Comparison of ENCODE assay signal across 14 mouse cellular contexts in the genomic region with DNA sequence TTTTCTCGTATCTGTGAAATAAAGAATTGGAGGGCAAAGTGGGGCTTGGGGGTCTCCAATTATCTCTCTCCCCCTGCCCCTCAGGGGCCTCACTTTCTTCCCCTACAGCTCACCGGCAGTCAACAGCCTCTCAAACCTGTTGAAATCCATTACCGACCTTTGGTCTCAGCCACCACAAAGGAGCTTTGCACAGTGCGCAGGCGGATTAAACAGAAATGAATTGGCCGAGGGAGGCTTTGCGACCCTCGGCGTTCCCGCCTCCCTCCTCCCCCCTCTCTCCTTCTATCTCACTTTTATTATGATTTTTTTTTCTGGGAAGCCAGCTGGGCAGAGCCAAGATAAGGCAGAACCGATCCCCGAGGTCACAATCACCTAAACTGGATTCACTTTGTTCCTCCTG.
DNase-seq lines count a peak whose midpoint lies in the region; ATAC-seq lines count a peak whose summit lies in the region.
"Had no signal": no experiment of that assay in that cellular context is flagged by ENCODE, and none has a peak within 500 bp of the region (broad histone marks: within the 10 kb centered on the region; RNA-seq: fewer than 3 reads in every experiment).

No protein-coding gene starts in this region.

- 7% methylated on average over 12 of the region's 12 CpGs for WGBS in forebrain, embryonic 11.5 days
- 6% methylated on average over 12 of the region's 12 CpGs for WGBS in forebrain, embryonic 16.5 days
- 22% methylated on average over 12 of the region's 12 CpGs for WGBS in embryonic facial prominence, embryonic 10.5 days
- WGBS in liver, embryonic 12.5 days (ENCODE audit: insufficient replicate concordance) = 20% methylated on average over 12 of the region's 12 CpGs
- WGBS in midbrain, embryonic 15.5 days = 8% methylated on average over 12 of the region's 12 CpGs

- peaks cover 6% of the 10 kb centered on the region; the same call in 1 of the 2 replicates for H3K4me1 ChIP-seq in forebrain, embryonic 11.5 days (replicated peaks; ENCODE audit: control insufficient read depth, insufficient read depth, low read length)
- peaks cover 30% of the 10 kb centered on the region for H3K4me1 ChIP-seq in forebrain, embryonic 16.5 days (replicated peaks; ENCODE audit: control insufficient read depth, insufficient read depth, low read length)
- H3K4me1 ChIP-seq in embryonic facial prominence, embryonic 10.5 days = peaks cover 47% of the 10 kb centered on the region
- H3K4me1 ChIP-seq in liver, embryonic 12.5 days = 0 out of 2 replicates have a peak, but pooled peaks cover 3% of the 10 kb centered on the region
- peaks cover 57% of the 10 kb centered on the region for H3K4me1 ChIP-seq in midbrain, embryonic 15.5 days

- no peak for ATAC-seq in forebrain, embryonic 11.5 days (replicated peaks; ENCODE audit: low FRiP score)
- no peak for ATAC-seq in forebrain, embryonic 16.5 days
- ATAC-seq in liver, embryonic 12.5 days = no peak
- ATAC-seq in midbrain, embryonic 15.5 days (replicated peaks) = no peak
- ATAC-seq: hindbrain, postnatal 0 days; lung, postnatal 0 days had no signal

- peak; percentile 45 for DNase-seq in forebrain, embryonic 11.5 days (ENCODE audit: low spot score)
- no peak for DNase-seq in embryonic facial prominence, embryonic 10.5 days (ENCODE audit: low spot score)
- DNase-seq in layer of hippocampus, postnatal 36 days = no peak
- no peak for DNase-seq in urinary bladder, adult 2 months (ENCODE audit: low spot score)
- DNase-seq in lung, postnatal 10 days = no peak
- DNase-seq: cerebellum, adult 18-20 months; thymus, adult 2 months had no signal

- H3K4me3 ChIP-seq in forebrain, embryonic 11.5 days (ENCODE audit: low read depth, low read length) = 0 out of 2 replicates have a peak overlapping the region, but pooled peaks have one; percentile 3
- no peak overlapping the region for H3K4me3 ChIP-seq in forebrain, embryonic 16.5 days (replicated peaks; ENCODE audit: low read length)
- peak overlapping the region; percentile 24; the same call in 1 of the 2 replicates for H3K4me3 ChIP-seq in embryonic facial prominence, embryonic 10.5 days
- H3K4me3 ChIP-seq in liver, embryonic 12.5 days = no peak overlapping the region
- H3K4me3 ChIP-seq in midbrain, embryonic 15.5 days = no peak overlapping the region
- H3K4me3 ChIP-seq: kidney, embryonic 15.5 days; neural tube, embryonic 12.5 days had no signal

- no peak overlapping the region for H3K27ac ChIP-seq in forebrain, embryonic 11.5 days (ENCODE audit: low read depth, low read length)
- H3K27ac ChIP-seq in forebrain, embryonic 16.5 days (ENCODE audit: low read length) = no peak overlapping the region
- H3K27ac ChIP-seq in embryonic facial prominence, embryonic 10.5 days (replicated peaks) = no peak overlapping the region
- no peak overlapping the region for H3K27ac ChIP-seq in liver, embryonic 12.5 days
- H3K27ac ChIP-seq in midbrain, embryonic 15.5 days = peak overlapping the region; percentile 13; the same call in 1 of the 2 replicates
- H3K27ac ChIP-seq: hindbrain, postnatal 0 days; kidney, embryonic 15.5 days; neural tube, embryonic 12.5 days had no signal

- no peaks in the 10 kb centered on the region; the same call in 1 of the 2 replicates for H3K27me3 ChIP-seq in forebrain, embryonic 11.5 days (ENCODE audit: control insufficient read depth, insufficient read depth, low read length)
- peaks cover 19% of the 10 kb centered on the region for H3K27me3 ChIP-seq in forebrain, embryonic 16.5 days (replicated peaks; ENCODE audit: control insufficient read depth, insufficient read depth, low read length)
- H3K27me3 ChIP-seq in embryonic facial prominence, embryonic 10.5 days (replicated peaks; ENCODE audit: low read depth, poor library complexity, severe bottlenecking) = peaks cover 57% of the 10 kb centered on the region
- peaks cover 30% of the 10 kb centered on the region for H3K27me3 ChIP-seq in liver, embryonic 12.5 days (replicated peaks)
- H3K27me3 ChIP-seq in midbrain, embryonic 15.5 days (replicated peaks) = no peaks in the 10 kb centered on the region

- H3K9me3 ChIP-seq in forebrain, embryonic 11.5 days (ENCODE audit: control insufficient read depth, low read length) = no peaks in the 10 kb centered on the region
- no peaks in the 10 kb centered on the region for H3K9me3 ChIP-seq in forebrain, embryonic 16.5 days (ENCODE audit: control insufficient read depth, low read length)
- H3K9me3 ChIP-seq in embryonic facial prominence, embryonic 10.5 days = no peaks in the 10 kb centered on the region
- H3K9me3 ChIP-seq in liver, embryonic 12.5 days (replicated peaks) = no peaks in the 10 kb centered on the region
- no peaks in the 10 kb centered on the region for H3K9me3 ChIP-seq in midbrain, embryonic 15.5 days
- H3K9me3 ChIP-seq: kidney, embryonic 15.5 days; neural tube, embryonic 12.5 days had no signal

- H3K4me2 ChIP-seq in forebrain, embryonic 11.5 days (ENCODE audit: low read depth, low read length, severe bottlenecking) = peak overlapping the region; percentile 36
- H3K4me2 ChIP-seq in forebrain, embryonic 16.5 days (ENCODE audit: low read length) = no peak overlapping the region
- peak overlapping the region; percentile 6; the same call in 1 of the 2 replicates for H3K4me2 ChIP-seq in liver, embryonic 12.5 days
- peak overlapping the region; percentile 26 for H3K4me2 ChIP-seq in midbrain, embryonic 15.5 days
- H3K4me2 ChIP-seq: kidney, embryonic 15.5 days; neural tube, embryonic 12.5 days had no signal

- H3K9ac ChIP-seq in forebrain, embryonic 11.5 days (ENCODE audit: low read length) = no peak overlapping the region
- no peak overlapping the region for H3K9ac ChIP-seq in forebrain, embryonic 16.5 days (replicated peaks; ENCODE audit: low read depth, low read length)
- H3K9ac ChIP-seq in liver, embryonic 12.5 days = no peak overlapping the region
- H3K9ac ChIP-seq in midbrain, embryonic 15.5 days = no peak overlapping the region
- H3K9ac ChIP-seq: kidney, embryonic 15.5 days; neural tube, embryonic 12.5 days had no signal

- H3K36me3 ChIP-seq in forebrain, embryonic 11.5 days (ENCODE audit: control insufficient read depth, insufficient read depth, low read length) = no peaks in the 10 kb centered on the region
- no peaks in the 10 kb centered on the region for H3K36me3 ChIP-seq in forebrain, embryonic 16.5 days (ENCODE audit: control insufficient read depth, insufficient read depth)
- H3K36me3 ChIP-seq in embryonic facial prominence, embryonic 10.5 days (replicated peaks) = no peaks in the 10 kb centered on the region
- H3K36me3 ChIP-seq in liver, embryonic 12.5 days = no peaks in the 10 kb centered on the region
- H3K36me3 ChIP-seq in midbrain, embryonic 15.5 days (replicated peaks) = no peaks in the 10 kb centered on the region
- H3K36me3 ChIP-seq: kidney, embryonic 15.5 days; neural tube, embryonic 12.5 days had no signal

Comparison
In these comparisons a context has a peak if more than half of its experiments do, and no peak if none do; other contexts are left out.
1. H3K4me3 ChIP-seq: peak in forebrain, embryonic 11.5 days (single experiment) and embryonic facial prominence, embryonic 10.5 days (single experiment); none in forebrain, embryonic 16.5 days (single experiment), liver, embryonic 12.5 days (single experiment) and midbrain, embryonic 15.5 days (single experiment).